Comparison of ENCODE assay signal across 11 mouse cellular contexts in the genomic region with DNA sequence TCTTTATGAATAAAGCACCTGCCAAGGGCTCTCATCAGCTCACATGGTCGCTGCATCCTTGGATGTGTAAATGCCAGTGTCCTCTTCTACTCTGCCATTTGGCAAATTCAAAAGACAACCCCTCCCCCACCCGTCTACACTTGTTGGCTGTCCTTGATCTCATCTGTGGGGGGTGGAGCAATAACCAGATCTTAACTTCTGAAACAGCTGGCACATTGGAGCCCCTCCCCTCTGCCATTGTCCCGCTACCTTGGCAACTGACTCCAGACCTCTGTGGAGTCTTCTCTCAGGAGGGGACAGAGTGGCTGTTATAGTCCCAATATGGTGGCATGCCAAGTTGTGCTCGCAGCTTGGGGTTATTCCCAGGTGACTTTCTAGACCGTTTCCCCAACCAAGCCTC. TPM values are rescaled to one million over a fixed set of nuclear protein-coding genes. Genes with fewer than 3 reads are reported as not detected.
A peak's percentile ranks its signal among the peaks of the same experiment; 100 is the strongest.
DNase-seq lines count a peak whose midpoint lies in the region; ATAC-seq and TF ChIP-seq lines count a peak whose summit lies in the region.
"Had no signal": no experiment of that assay in that cellular context is flagged by ENCODE, and none has a peak within 500 bp of the region (broad histone marks: within the 10 kb centered on the region; RNA-seq: fewer than 3 reads in every experiment).

No protein-coding gene starts in this region.

- H3K9ac ChIP-seq in neural tube, embryonic 15.5 days (replicated peaks), result no peak overlapping the region
- no peak overlapping the region for H3K9ac ChIP-seq in midbrain, embryonic 12.5 days (replicated peaks)

- H3K4me2 ChIP-seq in neural tube, embryonic 15.5 days, result no peak overlapping the region
- no peak overlapping the region for H3K4me2 ChIP-seq in midbrain, embryonic 12.5 days (replicated peaks)

- H3K36me3 ChIP-seq in neural tube, embryonic 15.5 days, result no peaks in the 10 kb centered on the region
- H3K36me3 ChIP-seq in midbrain, embryonic 12.5 days, result peaks cover 59% of the 10 kb centered on the region

- no peak overlapping the region for H3K27ac ChIP-seq in neural tube, embryonic 15.5 days (replicated peaks)
- H3K27ac ChIP-seq in midbrain, embryonic 12.5 days (replicated peaks), result peak overlapping the region; percentile 25; the same call in 1 of the 2 replicates

- TF ChIP-seq POLR2A in lung, adult 2 months (IDR thresholded peaks at IDR 0.05; ENCODE audit: borderline replicate concordance, extremely low read depth, low read depth, low read length), result no peak

- H3K4me1 ChIP-seq in neural tube, embryonic 15.5 days, result peaks cover 34% of the 10 kb centered on the region
- peaks cover 28% of the 10 kb centered on the region for H3K4me1 ChIP-seq in midbrain, embryonic 12.5 days
- H3K4me1 ChIP-seq in lung, adult 2 months (ENCODE audit: control insufficient read depth, insufficient read depth, low read length), result no peaks in the 10 kb centered on the region; the same call in 1 of the 2 replicates

- WGBS in neural tube, embryonic 15.5 days, result 31% methylated on average over 5 of the region's 5 CpGs
- WGBS in midbrain, embryonic 12.5 days, result 48% methylated on average over 5 of the region's 5 CpGs
- 82% methylated on average over 5 of the region's 5 CpGs for WGBS in lung, adult 2 months

- ATAC-seq in neural tube, embryonic 15.5 days (ENCODE audit: low FRiP score), result no peak
- ATAC-seq in midbrain, embryonic 12.5 days (ENCODE audit: low FRiP score, low read depth), result peak; percentile 58
- ATAC-seq: intestine, postnatal 0 days had no signal

- TF ChIP-seq CTCF in lung, adult 2 months (IDR thresholded peaks at IDR 0.05; ENCODE audit: insufficient read depth, low read length), result no peak

- no peaks in the 10 kb centered on the region for H3K9me3 ChIP-seq in neural tube, embryonic 15.5 days (replicated peaks)
- no peaks in the 10 kb centered on the region for H3K9me3 ChIP-seq in midbrain, embryonic 12.5 days

- H3K4me3 ChIP-seq in neural tube, embryonic 15.5 days (replicated peaks), result no peak overlapping the region
- no peak overlapping the region for H3K4me3 ChIP-seq in midbrain, embryonic 12.5 days
- H3K4me3 ChIP-seq in lung, adult 2 months (replicated peaks; ENCODE audit: extremely low read depth, low read depth, low read length), result no peak overlapping the region

- H3K27me3 ChIP-seq in neural tube, embryonic 15.5 days (replicated peaks), result no peaks in the 10 kb centered on the region
- H3K27me3 ChIP-seq in midbrain, embryonic 12.5 days, result no peaks in the 10 kb centered on the region

- peak; percentile 53 to 63 for DNase-seq in cerebellum, postnatal 14 days
- DNase-seq in cerebellum, adult 9-11 months, result no peak
- DNase-seq in neural tube, embryonic 10.5 days (ENCODE audit: extremely low spot score, low spot score), result peak; percentile 40
- DNase-seq in lung, adult 2 months, result no peak
- DNase-seq in frontal cortex, postnatal 10 days (ENCODE audit: low spot score in 2 of 2), result no peak
- DNase-seq in adipocyte (ENCODE audit: low spot score), result no peak
- DNase-seq: gastrocnemius, postnatal 14 days; spleen, adult 18-20 months had no signal

RNA-seq across cellular contexts. Expression of gene Gprc5b, which starts 22.7 kb away (rescaled TPM):
- polyA plus RNA-seq in neural tube, embryonic 15.5 days (2015; fragmentation: Nextera tagmentation; extraction: Ambion mirVana), result 5.2 and 6.6 TPM in 2 replicates
- 11.9 and 14.1 TPM in 2 replicates for polyA plus RNA-seq in midbrain, embryonic 12.5 days (2016; fragmentation: Nextera tagmentation; extraction: Ambion mirVana)
- 31.3 and 46.6 TPM in 2 replicates for polyA plus RNA-seq in lung, adult 2 months (2012; rRNA removed)

Comparison
In these comparisons a context has a peak if more than half of its experiments do, and no peak if none do; other contexts are left out.
1. DNase-seq: peak in cerebellum, postnatal 14 days (2 of 2) and neural tube, embryonic 10.5 days (single experiment); none in cerebellum, adult 9-11 months (single experiment), lung, adult 2 months (single experiment), frontal cortex, postnatal 10 days (0 of 2) and adipocyte (single experiment).